Mouse (Mus musculus) CD8-positive naive resting alpha-beta T cell, adult 2 months (primary cell): ENCODE data around the gene Ugt1a1.

Source experiments
- DNase-seq, 2 experiments: peaks; one replicate each; pipeline ENCODE4 v3.0.0; 2022; ENCODE audit warnings: low read depth in 2 of 2, low spot score in 2 of 2

Ugt1a1 gene

DNA sequence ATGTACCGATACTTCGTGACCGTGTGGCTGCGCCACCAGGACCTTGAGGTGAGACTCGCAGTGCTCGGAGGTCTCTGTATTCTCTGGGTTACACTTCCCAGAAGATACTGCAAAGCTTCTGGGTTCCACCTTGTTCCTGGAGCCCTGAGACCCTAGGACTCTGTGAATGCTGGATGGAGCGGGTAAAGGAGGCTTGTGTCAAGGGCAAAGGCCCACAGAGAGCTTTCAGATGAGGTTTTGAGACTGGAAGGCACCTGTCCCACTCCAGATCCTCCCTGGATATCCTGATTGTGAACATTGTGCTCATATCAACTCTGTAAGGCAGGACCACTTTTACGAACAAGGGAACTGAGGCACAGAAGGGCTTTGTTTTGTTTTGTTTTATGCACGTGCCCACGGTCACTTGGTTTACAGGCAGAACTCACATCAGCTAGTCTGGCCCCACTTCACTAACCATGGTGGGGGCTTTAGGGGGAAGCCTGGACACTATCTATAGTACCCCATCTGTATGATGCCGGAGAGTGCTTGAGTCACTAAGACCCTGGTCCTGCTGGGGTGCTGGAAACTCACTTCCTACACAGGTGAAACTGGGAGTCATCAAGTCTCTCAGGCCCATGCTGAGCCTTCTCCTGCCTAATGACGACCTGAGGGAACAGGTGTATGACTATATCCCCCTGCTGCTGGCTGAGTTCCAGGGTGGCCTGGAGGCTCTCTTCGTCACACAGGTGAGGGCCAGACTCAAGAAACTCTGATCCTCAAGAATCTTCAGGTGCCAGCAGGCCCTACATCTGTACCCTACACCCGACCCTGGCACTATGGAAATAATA is 21.9 kb downstream of the Ugt1a1 start:
- DNase-seq = no peak

DNA sequence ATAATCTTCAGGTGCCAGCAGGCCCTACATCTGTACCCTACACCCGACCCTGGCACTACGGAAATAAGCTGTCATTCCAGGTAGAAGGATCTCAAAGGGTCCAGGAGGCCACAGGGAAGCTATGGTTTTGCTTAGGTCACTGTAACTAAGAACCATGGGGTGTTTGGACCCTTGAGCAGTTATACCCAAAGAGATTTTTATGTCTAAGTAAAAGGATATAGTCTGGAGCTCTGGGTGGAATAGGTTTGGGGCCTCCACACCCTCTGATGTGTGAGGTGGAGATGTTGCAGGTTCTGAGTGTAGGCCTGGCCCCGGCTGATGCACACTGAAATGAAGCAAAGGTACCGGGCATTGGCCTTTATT is 22.5 kb downstream of the Ugt1a1 start:
- no peak for DNase-seq

DNA sequence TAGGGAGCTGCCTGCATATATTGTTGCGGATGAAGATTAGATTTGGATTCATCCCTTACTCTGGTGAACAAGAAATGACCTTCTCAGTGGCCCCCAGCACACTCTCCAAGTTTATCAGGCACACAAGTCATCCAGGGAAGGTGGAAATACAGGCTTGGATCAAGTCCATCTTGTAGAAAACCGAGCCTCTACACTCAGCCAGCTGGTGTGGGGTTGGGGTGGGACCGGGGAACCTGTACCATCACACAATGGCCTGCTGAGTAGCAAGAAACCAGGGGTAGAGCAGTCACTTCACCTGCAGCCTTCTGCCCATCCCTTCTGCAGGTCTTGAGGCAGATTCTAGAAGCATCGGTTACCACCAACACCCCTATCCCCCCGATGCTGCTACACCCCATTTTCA is 22.9 kb downstream of the Ugt1a1 start:
- no peak for DNase-seq

DNA sequence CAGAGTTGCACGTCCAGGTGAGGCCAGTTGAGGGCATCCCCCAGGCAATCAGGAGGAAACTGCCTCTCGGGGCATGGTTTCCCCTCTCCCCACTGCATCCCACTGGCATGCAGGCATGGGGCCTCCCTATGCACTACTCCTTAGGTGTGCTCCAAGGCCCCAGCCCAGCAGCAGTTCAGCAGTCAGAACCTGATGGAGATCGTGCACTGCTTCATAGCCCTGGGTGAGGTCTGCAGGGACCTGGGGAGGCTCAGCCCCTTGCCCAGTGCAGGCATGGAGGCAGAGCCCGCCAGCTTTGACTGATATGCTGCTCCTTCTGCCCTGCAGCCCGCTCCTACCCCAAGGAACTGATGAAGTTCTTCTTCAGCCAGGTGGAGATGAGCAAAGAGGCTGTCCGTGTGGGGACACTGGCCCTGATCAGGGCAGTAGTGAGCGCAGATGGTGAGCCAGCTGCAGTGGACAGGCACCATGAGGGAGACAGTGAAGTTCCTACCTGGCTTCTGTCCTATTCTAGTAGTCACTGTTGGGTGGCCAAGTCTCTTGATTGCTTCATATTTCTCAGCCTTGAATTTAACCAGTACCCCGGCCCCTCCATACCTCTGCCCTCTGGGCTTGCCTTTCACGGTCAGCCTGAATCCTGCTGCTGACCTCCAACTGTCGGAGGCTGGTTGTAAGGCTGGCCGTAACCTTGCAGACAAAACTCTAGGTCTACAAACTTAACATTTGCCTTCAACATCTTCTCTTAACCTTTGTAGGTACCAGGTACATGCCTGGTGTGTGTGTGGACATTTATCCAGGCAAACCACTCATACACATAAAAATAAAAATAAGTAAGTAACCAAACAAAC is 23.5 kb downstream of the Ugt1a1 start:
- DNase-seq = no peak

DNA sequence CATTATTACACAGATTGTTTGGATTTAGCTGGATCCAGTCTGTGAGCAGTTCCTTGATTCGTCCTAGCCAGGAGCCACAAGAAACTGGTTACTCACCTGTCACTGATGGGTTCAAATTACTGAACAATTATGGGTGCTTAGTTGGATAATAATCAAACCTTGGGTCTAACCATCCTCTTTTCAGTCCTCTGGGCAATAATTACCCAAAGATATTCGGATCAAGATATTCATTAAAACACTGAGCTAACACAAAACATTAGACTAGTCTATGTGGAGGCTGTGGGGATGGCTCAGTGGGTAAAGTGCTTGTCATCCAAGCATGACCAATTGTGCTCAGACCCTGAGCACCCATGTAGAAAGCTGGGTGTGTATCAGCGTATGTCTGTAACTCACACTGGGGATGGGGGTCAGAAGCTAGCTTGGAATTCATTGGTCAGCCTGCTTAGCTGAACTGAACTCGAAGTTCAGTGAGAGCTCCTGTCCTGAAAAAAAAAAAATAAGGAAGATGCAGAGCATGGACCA is 24.2 kb downstream of the Ugt1a1 start:
- no peak for DNase-seq

DNA sequence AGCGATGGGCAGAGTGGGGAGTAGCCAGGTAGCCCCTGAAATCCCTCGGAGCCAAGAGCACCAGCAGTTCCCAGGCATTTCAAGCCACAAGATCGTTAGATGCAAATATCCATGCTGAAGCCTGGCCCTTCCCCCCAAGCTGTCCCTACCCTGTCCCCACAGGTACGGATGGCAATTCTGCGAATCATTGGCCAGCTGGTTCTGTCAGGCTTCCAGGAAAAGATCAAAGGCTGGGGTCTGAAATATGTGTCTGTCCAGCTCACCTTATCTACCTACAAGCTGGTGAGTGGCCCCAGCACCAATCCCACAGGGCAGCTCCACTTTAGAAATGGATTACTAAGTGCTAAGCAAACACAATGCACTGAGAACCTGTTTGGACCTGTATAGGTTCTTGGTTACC is 25.6 kb downstream of the Ugt1a1 start:
- no peak for DNase-seq

DNA sequence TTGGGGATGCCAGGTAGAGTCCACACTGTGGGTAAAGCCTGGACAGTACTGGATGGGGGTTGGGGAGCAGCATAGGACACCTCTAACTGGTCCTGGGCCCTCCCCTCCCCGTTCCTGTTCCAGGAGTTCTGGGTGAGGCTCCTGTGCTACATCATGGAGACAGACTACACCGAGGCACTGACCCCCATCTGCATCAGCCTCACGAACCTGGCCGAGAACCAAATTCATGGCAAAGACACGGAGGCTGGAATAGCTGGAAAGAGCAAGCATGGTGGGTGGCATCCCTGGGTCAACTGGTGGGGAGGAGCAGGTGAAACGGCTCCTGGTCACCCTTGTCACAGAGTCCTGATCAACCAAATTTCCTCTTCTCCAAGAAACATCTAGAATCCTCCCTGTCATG is 27.0 kb downstream of the Ugt1a1 start:
- DNase-seq = no peak

DNA sequence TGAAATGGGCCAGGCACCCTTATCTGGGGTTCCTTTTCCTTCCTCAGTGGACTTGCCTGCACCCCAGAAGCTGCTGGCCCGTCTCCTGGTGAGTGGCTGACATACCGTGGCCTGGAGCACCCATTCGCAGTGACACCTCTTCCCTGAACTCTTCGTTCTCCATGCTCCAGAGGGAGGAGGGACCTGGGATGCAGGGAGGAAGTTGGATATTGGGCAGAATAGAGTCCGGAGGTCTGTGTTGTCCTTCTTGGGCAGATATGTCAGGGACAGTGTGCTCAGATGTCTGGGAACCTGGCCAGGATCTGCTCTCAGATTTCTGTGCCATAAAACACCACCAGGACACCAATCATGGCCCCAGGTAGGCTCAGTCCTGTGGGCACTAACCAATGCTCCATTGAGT is 28.3 kb downstream of the Ugt1a1 start:
- no peak for DNase-seq

DNA sequence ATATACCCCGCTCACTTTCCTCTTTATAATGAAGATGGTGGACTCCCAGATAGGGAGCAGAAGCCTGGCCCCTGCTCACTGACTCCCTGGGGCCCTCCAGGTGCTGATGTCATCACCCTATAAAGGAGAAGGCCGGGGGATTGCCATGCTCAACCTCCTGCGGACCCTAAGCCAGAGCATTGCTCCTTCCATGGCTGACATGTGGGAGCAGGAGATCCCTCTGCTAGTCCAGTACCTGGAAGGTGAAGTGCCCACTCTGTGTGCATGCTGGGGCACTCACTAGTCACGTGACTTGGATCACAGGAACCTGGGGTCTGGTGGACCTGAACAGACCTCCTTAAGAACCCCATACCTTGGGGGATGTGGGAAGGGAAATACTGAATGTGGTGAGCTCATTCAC is 28.8 kb downstream of the Ugt1a1 start:
- no peak for DNase-seq

DNA sequence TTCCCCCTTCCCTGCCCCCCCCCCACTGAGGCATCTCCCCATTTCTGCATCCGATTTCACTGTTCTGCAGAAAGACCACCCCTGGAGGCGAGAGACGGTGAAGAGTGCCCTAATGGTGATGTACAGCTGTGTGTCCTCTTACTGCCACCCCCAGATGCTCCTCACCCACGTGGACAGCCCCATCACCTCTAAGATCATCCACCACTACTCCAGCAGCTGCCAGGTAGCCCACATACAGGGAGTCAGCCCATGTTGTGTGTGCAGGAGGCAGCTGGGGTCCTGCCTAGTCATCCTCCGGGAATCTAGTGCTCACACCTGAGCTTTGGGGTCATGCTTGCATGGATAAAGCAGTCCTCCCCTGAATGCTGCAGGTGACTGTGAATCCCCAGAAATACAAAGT is 32.1 kb downstream of the Ugt1a1 start:
- no peak for DNase-seq

DNA sequence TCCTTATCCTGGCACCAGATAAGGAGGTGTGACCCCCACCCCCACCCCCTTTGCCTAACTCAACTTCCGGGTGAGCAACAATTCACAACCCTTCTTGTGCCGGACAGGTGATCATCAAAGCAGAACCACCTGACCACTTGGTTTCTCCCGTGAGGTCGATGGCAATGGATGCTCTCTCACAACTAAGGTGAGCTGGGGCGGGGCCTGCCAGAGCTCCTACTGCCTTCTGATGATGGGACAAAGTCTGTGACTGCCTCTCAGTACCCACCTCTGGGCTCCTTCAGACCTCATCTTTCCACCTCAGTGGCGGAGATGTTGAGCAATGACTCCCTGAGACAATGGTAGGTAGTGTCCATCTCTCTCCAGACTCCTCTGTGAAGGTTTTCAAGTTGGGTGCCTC is 34.1 kb downstream of the Ugt1a1 start:
- DNase-seq = no peak

DNA sequence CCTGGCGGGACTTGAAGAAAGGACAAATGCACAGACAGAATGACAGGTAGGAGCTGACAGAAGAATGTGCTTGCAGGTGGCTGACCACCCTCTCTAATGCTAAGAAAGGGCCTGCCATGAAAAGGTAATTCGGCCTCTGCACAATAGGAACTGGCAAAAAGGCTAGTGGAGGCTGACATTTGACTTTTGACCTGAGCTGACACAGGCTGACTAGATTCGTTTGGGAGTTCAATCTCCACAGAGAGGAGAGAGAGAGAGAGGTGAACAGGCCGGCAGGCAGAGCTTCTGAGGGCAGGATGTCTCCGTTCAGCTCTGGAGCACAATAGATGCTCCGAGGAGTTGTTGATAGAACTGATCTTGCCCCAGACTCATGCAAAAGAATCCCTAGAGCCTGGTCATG is 34.6 kb downstream of the Ugt1a1 start:
- DNase-seq = no peak

DNA sequence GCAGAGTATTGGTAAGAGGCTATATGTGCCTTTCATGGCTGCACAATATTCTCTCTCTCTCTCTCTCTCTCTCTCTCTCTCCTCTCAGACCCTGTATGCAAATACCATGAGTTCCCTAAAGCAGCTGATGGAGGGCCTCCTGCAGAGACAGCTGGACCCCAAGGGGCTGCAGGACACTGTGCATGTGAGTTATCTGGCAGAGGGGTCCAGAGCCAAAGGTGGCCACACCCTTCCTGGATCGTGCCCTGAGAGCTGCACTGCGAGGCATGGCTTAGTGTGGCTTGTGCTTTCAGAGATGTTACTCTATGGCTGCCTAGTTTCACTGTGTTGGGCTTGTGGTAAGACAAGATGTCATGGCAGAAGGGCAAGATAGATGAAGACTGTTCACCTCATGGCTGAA is 35.9 kb downstream of the Ugt1a1 start:
- DNase-seq = no peak

DNA sequence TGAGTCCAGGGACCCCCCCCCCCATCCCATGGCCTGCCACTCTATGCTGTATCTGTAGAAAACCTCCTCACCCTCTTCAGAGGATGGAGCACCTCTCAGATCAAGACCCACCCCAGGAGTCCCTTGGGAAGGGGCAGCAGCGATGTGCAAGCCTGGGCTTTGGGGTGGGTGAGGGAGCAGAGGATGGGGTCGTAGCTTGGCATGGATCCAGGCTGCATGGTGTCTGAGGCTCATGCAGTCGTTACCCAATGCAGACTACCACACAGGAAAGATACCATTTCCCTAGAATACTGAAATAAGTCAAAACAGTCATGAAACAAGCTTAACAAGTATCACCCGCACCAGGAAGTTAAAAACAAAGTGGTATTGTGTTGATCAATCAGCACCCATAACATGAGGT is 36.9 kb downstream of the Ugt1a1 start:
- DNase-seq = no peak

DNA sequence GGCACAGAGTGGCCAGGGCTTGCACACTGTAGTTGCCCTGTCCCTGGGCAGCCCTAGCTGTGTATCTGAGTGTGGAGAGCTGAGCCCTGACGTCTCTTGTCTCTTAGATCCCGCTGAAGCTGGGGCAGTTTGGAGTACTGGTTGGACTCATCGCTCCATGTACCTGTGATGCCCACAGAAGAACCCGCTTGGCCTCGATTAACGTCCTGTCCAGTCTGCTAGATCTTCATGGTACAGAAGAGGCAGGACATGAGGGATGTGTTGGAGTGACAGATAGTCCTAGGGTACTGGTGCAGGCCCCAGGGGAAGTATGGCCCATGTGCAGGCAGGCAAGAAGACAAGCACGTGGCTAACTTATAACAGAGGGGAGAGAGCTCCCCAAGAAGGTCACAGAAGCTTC is 37.8 kb downstream of the Ugt1a1 start:
- no peak for DNase-seq

DNA sequence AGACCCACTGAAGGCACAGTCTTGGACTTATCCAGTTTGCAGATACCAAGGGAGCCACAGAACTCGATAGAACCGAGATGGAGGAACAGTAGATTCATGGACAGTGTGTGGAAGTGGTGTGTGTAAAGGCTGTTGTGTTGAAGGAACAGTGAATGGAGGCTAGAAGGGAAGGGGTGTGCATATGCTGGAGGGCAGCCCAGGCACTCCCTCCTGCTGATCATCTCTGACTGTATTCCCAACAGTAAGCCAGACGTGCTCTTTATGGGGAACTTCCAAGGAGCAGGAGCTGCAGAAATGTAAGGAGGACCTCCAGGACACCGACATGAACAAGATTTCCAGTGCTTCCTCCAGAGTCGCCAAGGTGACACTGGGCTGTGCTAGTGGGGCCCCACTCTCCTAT is 38.3 kb downstream of the Ugt1a1 start:
- DNase-seq = no peak

DNA sequence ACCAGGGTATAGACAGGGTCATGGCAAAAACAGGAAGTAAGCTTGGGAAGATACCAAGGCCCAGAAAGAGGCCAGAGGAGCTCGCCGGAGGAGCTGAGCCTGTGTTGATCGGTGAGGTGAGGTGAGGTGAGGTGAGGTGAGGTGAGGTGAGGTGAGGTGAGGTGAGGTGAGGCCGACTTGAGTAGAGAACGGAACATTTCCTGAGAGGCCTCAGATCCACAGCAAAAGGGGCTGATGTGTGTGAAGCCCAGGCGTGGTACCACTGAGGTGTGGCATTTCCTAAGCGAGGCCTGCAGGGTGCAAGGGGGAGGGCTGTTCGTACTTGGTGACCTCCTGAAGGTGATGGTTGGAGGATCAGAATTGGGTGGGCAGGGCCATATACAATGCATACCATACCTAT is 41.3 kb downstream of the Ugt1a1 start:
- DNase-seq = no peak

DNA sequence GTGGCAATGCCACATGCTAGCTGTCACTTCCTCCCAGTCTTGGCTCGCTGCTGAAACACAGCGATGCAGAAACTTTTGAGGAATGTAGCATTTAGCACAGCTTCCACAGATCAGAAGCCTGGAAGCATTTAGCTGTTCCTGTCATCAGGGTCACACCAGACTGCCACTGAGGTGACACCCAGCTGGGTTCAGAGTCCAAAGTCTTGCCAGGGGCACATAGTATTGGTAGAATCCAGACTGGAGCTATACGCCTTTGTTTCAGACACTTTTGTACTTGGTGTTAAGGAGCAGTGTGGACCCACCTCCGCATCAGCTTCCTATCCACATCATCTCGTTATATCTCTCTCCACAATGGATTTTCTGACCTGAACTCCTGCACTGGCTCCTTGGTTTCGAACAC is 41.8 kb downstream of the Ugt1a1 start:
- DNase-seq = no peak

DNA sequence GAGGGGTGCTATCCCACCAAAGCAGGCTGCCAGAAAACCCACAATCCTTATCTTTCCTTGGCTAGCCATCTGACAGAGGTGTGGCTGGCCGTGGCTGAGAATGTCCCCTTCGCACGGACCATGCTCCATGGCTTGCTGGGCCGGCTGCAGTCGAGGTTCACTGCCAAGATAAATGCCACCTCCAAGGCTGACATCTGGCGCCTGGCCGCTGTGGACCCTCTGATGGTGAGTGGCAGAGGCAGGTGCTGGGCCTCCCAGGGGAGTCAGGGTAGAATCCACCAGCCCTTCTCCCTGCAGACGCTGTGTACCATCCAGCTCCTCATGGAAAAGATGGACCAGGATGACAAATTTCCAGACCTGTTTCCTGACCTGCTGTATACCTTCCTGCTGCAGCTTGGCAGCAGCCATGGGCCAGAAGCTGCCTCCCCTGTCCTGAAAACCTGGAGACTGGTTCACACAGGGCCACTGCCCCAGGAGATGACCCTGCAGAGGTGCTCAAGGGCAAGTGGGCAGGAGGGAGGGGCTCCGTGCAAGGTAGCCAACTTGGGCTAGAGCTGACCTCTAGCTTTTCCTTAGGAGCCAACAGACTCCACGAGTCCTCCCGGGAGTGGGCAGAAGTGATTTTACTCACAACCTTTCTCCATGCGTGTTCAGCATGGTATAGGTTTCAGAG is 43.2 kb downstream of the Ugt1a1 start:
- DNase-seq = no peak

DNA sequence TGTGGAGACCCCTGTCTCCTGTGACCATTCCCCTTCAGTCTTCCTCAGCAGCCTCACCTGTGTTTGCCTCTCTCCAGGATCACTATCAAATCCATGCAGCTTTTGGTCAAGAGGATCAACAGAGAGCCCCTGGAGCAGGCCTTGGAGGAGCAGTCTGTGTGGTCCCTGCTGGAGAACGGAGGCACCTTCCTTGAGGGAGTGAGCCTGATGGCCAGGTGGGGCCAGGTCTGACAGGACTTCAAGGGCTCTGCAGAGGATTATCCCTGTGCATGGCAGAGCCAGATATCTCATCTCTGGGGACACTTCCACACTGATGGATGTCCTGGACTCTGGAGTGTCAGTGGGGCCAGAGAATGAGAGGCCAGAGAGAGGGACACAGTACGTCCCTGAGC is 43.7 kb downstream of the Ugt1a1 start:
- DNase-seq = no peak

DNA sequence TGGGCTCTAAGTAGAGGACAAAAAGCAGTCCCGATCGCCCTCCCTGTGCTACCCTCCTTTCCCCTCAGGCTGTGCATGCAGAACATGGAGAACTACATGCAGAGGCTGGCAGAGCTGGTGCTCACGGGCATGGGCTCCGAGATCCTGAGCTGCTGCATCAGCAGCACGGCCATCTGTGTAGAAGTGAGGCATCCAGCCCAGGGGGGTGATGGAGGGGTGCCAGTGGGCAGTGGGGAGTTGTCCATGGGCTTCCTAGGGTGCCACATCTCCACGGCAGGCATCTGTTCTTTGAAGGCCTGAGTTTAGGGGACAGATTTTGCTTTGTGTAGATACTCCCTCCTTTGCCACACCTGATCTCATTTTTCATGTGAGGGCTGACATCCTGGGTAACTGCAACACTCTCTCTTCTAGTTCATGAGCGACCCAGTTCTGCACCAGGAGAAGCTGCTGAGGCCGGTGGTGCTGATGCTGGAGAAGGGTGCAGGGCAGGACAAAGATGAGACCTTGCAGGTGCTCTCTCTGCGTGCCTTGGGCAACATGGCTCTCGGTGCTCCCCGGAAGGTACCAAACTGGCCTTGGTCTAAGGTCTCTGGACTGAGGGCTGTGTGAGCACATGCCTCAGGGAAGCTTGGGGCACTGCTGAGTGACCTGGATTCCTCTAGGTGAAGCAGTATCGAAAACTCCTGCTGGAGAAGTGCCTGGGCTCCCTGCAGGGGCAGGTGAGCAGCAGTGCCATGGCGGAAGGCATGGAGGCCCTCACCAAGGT is 44.4 kb downstream of the Ugt1a1 start:
- no peak for DNase-seq
